Mouse (Mus musculus): ENCODE results near the gene Frk. TPM values are rescaled to one million over a fixed set of nuclear protein-coding genes. Genes with fewer than 3 reads are reported as not detected.
"Not testable (repeated sequence)": the region's sequence is repeated elsewhere in the genome, so short reads cannot be mapped to it uniquely, and the experiment has no call there.

Gene Frk
- total RNA-seq, 2 experiments from 2014 or later: 0.65 to 0.71 TPM

DNA sequence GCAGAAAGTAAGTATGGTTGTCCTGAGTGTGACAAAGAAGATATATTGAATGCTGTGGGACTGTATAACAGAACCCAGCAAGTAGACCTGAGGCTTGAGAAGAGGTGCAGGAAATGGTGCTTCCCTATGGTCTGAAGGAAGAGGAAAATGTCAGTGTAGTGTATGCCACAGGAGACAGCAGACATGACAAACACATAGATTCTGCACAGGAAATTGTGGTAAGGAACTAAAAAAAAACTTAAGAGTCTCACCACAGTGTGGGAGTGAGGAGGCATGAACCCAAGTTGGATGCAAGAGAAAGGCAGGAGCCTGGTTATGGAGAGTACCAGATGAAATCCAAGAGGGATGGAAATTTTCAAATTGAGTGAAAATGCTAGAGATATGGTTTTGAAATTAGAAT is 132.3 kb downstream of the Frk start:
- DNase-seq (ENCODE audit: low spot score in 2 of 2): no peak

DNA sequence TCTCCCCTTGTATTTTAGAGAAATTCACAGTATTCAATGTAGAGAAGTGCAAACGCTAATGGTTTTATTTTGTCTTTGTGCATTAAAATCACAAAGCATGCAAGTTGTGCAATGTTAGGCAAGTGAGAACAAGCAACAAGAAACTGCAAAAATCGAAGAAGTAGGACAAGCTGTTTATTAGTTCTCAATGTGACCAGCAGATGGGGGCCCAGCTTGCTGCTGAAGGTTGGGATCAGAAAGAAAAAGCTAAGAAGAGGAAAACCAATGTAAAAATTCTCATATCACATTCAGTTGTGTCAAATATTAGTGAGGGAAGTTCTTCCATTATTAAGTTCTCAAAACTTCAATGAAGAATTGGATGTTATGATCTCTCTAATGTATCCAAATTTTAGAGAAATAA is 134.0 kb downstream of the Frk start:
- peak in 1 of 2 experiments; percentile 33 for DNase-seq (ENCODE audit: low spot score in 2 of 2)

DNA sequence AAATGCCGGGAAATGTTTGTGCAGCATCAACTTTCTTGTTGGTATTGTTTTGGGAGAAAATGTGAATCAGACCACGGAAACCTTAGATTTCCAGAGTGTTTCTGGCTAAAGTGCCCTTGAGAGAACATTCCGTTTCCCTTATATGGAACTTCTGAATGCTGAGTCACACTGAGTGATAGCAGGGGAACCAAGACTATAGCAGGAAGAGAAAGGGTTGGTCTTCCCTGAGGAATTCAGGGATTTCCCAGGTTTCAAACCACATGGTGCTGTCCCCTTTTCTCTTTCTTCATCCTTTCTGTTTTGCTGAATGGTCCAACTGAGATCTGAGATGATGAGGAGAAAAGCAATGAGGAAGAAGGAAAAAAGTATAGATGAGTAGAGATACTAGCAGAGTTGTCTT is 135.3 kb downstream of the Frk start:
- no peak for DNase-seq (ENCODE audit: low spot score in 2 of 2)

DNA sequence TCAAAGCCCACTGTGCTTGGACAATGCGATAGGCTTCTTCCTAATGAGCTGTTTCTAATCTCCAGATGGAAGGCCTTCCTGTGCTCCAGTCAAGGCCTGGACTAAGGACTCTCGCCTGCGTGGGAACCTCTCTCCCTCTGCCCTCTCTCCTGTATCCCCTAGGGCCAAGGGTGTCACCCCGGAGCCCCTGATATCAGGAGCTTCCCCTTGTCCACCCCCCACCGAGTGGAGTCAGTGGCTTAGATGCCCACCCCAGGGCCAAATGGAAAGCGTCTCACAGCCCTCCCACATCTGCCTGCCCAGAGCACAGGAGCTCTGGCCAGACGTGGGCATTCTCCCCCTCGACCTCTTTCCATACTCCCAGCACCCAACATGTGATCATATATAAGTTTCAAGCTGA is 137.3 kb downstream of the Frk start:
- DNase-seq (ENCODE audit: low spot score in 2 of 2): not testable (repeated sequence)

DNA sequence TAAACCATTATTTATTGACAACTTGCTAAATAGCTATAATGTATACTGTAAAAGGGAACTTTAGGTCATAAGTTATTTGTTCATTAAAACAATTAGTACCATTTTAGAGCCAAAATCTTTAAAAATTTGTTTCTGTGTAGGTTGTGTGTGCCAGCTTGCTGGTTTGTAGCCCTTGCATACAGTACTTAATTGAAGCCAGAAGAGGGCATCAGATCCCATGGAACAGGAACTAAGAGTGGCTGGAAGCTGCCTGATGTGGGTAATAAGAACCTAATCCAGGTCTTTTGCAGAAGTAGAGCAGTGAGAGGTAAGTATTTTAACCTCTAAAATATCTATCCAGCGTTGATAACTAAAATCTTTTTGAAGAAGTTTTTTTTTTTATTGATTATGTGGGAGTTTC is 155.0 kb downstream of the Frk start:
- no peak for DNase-seq (ENCODE audit: low spot score in 2 of 2)

Other genes with a start within 250 kb of the Frk start
- 100 to 1,000 TPM in 1 of 2 experiments, 10 to 100 TPM in 1; 97.2 to 102 TPM for gene Tspyl1, start 201.2 kb upstream of the Frk start, total RNA-seq (2021)
- gene Tspyl4, start 186.0 kb upstream of the Frk start, total RNA-seq (2021): 100 to 1,000 TPM; 301 to 317 TPM
- under 1 TPM in 1 of 2 experiments, not detected in 1; 0.18 TPM for gene Col10a1, start 93.4 kb upstream of the Frk start, total RNA-seq (2021)
- gene Nt5dc1, start 64.8 kb upstream of the Frk start, total RNA-seq (2021): 1 to 10 TPM; 1.6 to 2.9 TPM